Mouse (Mus musculus) lung, postnatal 0 days (tissue): ENCODE measurements around the gene Tab1. TPM values are rescaled to one million over a fixed set of nuclear protein-coding genes. Genes with fewer than 3 reads are reported as not detected.

Experiments
- ATAC-seq: fragments of 200-750 bp; cut with Nextera tagmentation; 2 replicates; pipeline ENCODE4 v1.8.0; 2017; ENCODE audit warnings: moderate library complexity
- DNase-seq: peaks from one replicate; pipeline ENCODE4 v3.0.0-alpha.2; 2016; ENCODE audit warnings: low spot score
- H3K27ac ChIP-seq: fragments of 300-500 bp; sonication (generic); 2 replicates; pipeline ENCODE4 v1.5.1; 2014; ENCODE audit warnings: antibody characterized with exemption, mild to moderate bottlenecking, low read length, mixed read lengths
- H3K27me3 ChIP-seq: fragments of 300-500 bp; sonication (generic); replicated peaks from 2 replicates; pipeline ENCODE4 v1.6.1; 2014; ENCODE audit warnings: low read length, mixed read lengths; ENCODE audit not compliant: insufficient read depth
- H3K36me3 ChIP-seq: fragments of 300-500 bp; sonication (generic); 2 replicates; pipeline ENCODE4 v1.6.1; 2014; ENCODE audit warnings: low read length, mixed read lengths; ENCODE audit not compliant: insufficient read depth
- H3K4me1 ChIP-seq: fragments of 300-500 bp; sonication (generic); 2 replicates; pipeline ENCODE4 v1.6.1; 2014; ENCODE audit warnings: antibody characterized with exemption, low read depth, low read length, mixed read lengths; ENCODE audit not compliant: insufficient read depth
- H3K4me2 ChIP-seq: fragments of 300-500 bp; sonication (generic); replicated peaks from 2 replicates; pipeline ENCODE4 v1.6.1; 2014; ENCODE audit warnings: low read depth, mild to moderate bottlenecking, low read length, moderate library complexity, mixed read lengths
- H3K4me3 ChIP-seq: fragments of 300-500 bp; sonication (generic); 2 replicates; pipeline ENCODE4 v1.5.1; 2014; ENCODE audit warnings: low read depth, low read length
- H3K9ac ChIP-seq: fragments of 300-500 bp; sonication (generic); replicated peaks from 2 replicates; pipeline ENCODE4 v1.6.1; 2014; ENCODE audit warnings: low read depth, mild to moderate bottlenecking
- H3K9me3 ChIP-seq: fragments of 300-500 bp; sonication (generic); 2 replicates; pipeline ENCODE4 v1.6.1; 2016; ENCODE audit warnings: low read length, mixed read lengths
- CTCF ChIP-seq: IDR thresholded peaks from 2 replicates; pipeline ENCODE4 v1.5.1; 2016; ENCODE audit warnings: antibody characterized with exemption, mild to moderate bottlenecking
- EP300 ChIP-seq: IDR thresholded peaks from 2 replicates; pipeline ENCODE4 v1.6.1; 2016; ENCODE audit warnings: antibody characterized with exemption, mild to moderate bottlenecking, control low read depth
- WGBS: fragments of 180-500 bp; shearing (Covaris S2); extraction: QIAGEN DNeasy Blood & Tissue Kit; methylation state at CpG from one replicate; pipeline ENCODE4 v1.1.7; 2014; 5-methylcytosine and 5-hydroxymethylcytosine counted together
- polyA plus RNA-seq: library from polyadenylated mRNA; unstranded; fragments of >200 nt; fragmentation: Nextera tagmentation; extraction: Ambion mirVana; gene quantifications from 2 replicates; pipeline ENCODE4 v1.2.1, GENCODE M21; 2015

Tab1 gene
- polyA plus RNA-seq, 1 experiment from 2014 or later, result 19.1 TPM

GRCm38 (mm10) chr15:80100871-80101270, 32.1 kb upstream of the Tab1 start:
- H3K36me3 ChIP-seq, result no peaks in the 10 kb centered on the region
- 0 out of 2 replicates have a peak, but pooled peaks cover 2% of the 10 kb centered on the region for H3K4me1 ChIP-seq
- TF ChIP-seq EP300 (no peak), CTCF (no peak)
- H3K4me3 ChIP-seq, result no peak overlapping the region
- no peak overlapping the region for H3K4me2 ChIP-seq
- WGBS, result 80% methylated on average over 10 of the region's 10 CpGs
- DNase-seq, result no peak
- H3K27ac ChIP-seq, result no peak overlapping the region
- no peaks in the 10 kb centered on the region for H3K27me3 ChIP-seq
- no peak overlapping the region for H3K9ac ChIP-seq
- no peaks in the 10 kb centered on the region for H3K9me3 ChIP-seq
- ATAC-seq, result no peak

GRCm38 (mm10) chr15:80101503-80101902, 31.4 kb upstream of the Tab1 start:
- no peak overlapping the region for H3K4me3 ChIP-seq
- ATAC-seq, result no peak
- WGBS, result 75% methylated on average over 6 of the region's 6 CpGs
- no peaks in the 10 kb centered on the region for H3K27me3 ChIP-seq
- H3K36me3 ChIP-seq, result no peaks in the 10 kb centered on the region
- no peak overlapping the region for H3K4me2 ChIP-seq
- no peak overlapping the region for H3K27ac ChIP-seq
- no peaks in the 10 kb centered on the region for H3K9me3 ChIP-seq
- TF ChIP-seq EP300, result no peak
- TF ChIP-seq CTCF, result no peak
- no peak overlapping the region for H3K9ac ChIP-seq
- DNase-seq, result no peak
- 0 out of 2 replicates have a peak, but pooled peaks cover 2% of the 10 kb centered on the region for H3K4me1 ChIP-seq

DNA sequence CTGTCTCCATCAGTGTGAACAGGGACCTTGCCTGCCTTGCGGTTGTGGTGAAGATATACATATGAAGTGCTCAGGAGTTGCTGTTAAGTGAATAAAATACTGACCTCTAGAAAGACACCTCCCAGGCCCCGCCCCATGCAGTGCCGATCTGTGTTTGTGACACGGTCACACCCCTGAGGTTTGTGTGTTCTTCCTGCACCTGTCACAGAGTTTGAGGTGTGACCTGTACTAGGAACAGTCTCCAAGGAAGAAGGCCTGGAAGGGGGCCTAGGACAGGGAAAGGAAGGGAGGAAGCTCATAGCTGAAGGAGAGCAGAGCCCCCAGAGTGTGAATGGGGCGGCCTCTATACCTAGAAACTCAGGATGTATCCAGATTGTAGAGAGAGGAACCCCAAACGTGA, 30.4 kb upstream of the Tab1 start:
- no peak overlapping the region for H3K27ac ChIP-seq
- H3K9ac ChIP-seq, result no peak overlapping the region
- H3K4me1 ChIP-seq, result 0 out of 2 replicates have a peak, but pooled peaks cover 2% of the 10 kb centered on the region
- 76% methylated on average over 6 of the region's 6 CpGs for WGBS
- H3K4me2 ChIP-seq, result no peak overlapping the region
- ATAC-seq (no peak), DNase-seq (no peak)
- TF ChIP-seq CTCF (no peak), EP300 (no peak)
- no peak overlapping the region for H3K4me3 ChIP-seq
- H3K36me3 ChIP-seq, result no peaks in the 10 kb centered on the region
- H3K9me3 ChIP-seq, result no peaks in the 10 kb centered on the region
- no peaks in the 10 kb centered on the region for H3K27me3 ChIP-seq

DNA sequence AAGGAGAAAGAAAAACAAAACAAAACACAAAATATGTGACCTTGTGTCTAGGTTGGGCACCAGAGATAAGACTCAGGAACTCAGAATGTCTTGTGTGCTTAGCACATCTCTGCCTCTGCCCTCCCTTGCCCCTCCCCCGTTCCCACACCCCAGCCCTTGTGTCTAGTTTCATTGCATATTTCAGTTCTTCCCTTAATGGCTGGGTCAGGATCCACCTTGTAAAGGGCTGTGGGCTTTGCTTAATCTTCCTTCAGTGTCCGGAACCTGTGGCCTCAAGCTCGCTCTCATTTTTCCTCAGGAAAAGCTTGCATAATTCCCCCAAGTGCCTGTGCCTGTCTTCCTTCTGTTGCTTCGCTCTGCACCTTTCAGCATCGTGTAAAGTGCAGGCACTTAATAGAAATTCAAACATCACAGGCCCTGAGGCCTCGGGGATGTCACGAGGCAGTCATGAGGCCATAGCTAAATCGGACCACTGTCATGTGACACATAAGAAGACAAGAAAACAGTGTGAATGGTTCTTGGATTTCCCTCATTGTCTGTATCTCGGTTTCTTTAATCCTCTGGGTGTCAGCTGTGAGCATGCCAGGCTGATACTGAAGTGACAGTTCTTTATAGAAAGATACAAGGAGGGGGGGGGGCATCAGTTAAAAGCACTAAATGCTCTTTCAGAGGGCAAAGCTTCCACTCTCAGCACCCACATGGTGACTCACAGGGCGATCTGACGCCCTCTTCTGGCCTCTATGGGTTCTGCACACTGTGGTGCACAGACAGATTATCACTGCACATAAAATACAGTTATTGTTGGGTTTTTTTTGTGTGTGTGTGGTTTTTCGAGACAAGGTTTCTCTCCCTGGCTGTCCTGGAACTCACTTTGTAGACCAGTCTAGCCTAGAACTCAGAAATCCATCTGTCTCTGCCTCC, 27.2 kb upstream of the Tab1 start:
- H3K27me3 ChIP-seq, result no peaks in the 10 kb centered on the region
- no peaks in the 10 kb centered on the region for H3K4me1 ChIP-seq
- no peaks in the 10 kb centered on the region for H3K36me3 ChIP-seq
- DNase-seq, result peak; percentile 33
- TF ChIP-seq EP300 (no peak), CTCF (peak; percentile 28; the same call in 1 of the 2 replicates)
- H3K9ac ChIP-seq, result no peak overlapping the region
- no peaks in the 10 kb centered on the region for H3K9me3 ChIP-seq
- H3K4me2 ChIP-seq, result no peak overlapping the region
- H3K4me3 ChIP-seq, result no peak overlapping the region
- WGBS, result 47% methylated on average over 12 of the region's 12 CpGs
- no peak overlapping the region for H3K27ac ChIP-seq
- ATAC-seq, result peak; percentile 57

GRCm38 (mm10) chr15:80107143-80107542, 25.8 kb upstream of the Tab1 start:
- Histone ChIP-seq H3K4me2 (no peak overlapping the region), H3K9me3 (no peaks in the 10 kb centered on the region), H3K27ac (no peak overlapping the region), H3K36me3 (no peaks in the 10 kb centered on the region), H3K9ac (no peak overlapping the region), H3K4me3 (no peak overlapping the region), H3K4me1 (no peaks in the 10 kb centered on the region), H3K27me3 (no peaks in the 10 kb centered on the region)
- no peak for ATAC-seq
- TF ChIP-seq EP300, result no peak
- 92% methylated on average over 8 of the region's 8 CpGs for WGBS
- no peak for DNase-seq

GRCm38 (mm10) chr15:80107575-80107974, 25.4 kb upstream of the Tab1 start:
- ATAC-seq, result no peak
- no peaks in the 10 kb centered on the region for H3K9me3 ChIP-seq
- H3K9ac ChIP-seq, result no peak overlapping the region
- no peak overlapping the region for H3K4me2 ChIP-seq
- no peaks in the 10 kb centered on the region for H3K36me3 ChIP-seq
- no peak for TF ChIP-seq EP300
- TF ChIP-seq CTCF, result no peak
- H3K4me3 ChIP-seq, result no peak overlapping the region
- H3K27ac ChIP-seq, result no peak overlapping the region
- no peak for DNase-seq
- no peaks in the 10 kb centered on the region for H3K4me1 ChIP-seq
- no peaks in the 10 kb centered on the region for H3K27me3 ChIP-seq
- WGBS, result 81% methylated on average over 3 of the region's 3 CpGs
